Mouse (Mus musculus) cerebellum, adult 9-11 months (tissue): Measurements from ENCODE around the gene Gm15091.
"Not testable (repeated sequence)": the region's sequence is repeated elsewhere in the genome, so short reads cannot be mapped to it uniquely, and the experiment has no call there.

Source experiments
- DNase-seq: peaks from one replicate; pipeline ENCODE4 v3.0.0; 2022

The Gm15091 gene

DNA sequence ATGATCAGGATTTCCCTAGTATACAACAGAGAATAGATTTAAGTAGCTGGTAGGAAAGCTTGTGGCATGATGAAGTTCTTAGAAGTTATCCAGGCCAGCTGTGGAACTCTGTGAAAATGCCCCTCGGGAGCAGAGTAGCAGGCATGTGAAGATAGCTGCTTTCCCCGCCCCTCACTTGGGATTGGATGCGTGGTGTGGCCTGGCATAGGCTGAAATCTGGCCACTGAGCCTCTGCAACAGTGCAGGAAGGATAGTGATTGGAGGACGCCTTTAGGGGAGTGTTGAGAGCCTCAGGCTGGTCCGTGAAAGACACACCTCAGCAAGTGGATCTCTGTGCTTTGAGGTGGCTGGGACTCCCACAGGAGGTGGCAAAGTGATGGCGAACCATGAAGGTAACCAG lies at the start of gene Gm15091:
Gene Gm15091 (plus strand): TSS at position 301 of the 400 bp plus-strand sequence.
- not testable (repeated sequence) for DNase-seq
